Mouse (Mus musculus): ENCODE measurements around the gene Trarg1.

GRCm38 (mm10) chr11:76630023-76630422, 49.6 kb upstream of the Trarg1 start:
- TF ChIP-seq POLR2A (IDR thresholded peaks at IDR 0.05; ENCODE audit: low read depth, low read length): no peak
- no peak for TF ChIP-seq CTCF (IDR thresholded peaks at IDR 0.05; ENCODE audit: extremely low read depth, insufficient read depth, insufficient read length, insufficient replicate concordance)

All from spleen, adult 2 months (tissue).